Mouse (Mus musculus) megakaryocyte-erythroid progenitor cell, adult 5-6 weeks (primary cell): ENCODE data around the gene Ddx43. TPM values are rescaled to one million over a fixed set of nuclear protein-coding genes. Genes with fewer than 3 reads are reported as not detected.
A peak's percentile ranks its signal among the peaks of the same experiment; 100 is the strongest.

Experiments
- ATAC-seq: replicated peaks from 2 replicates; pipeline ENCODE4 v1.8.0; 2016; ENCODE audit warnings: mild to moderate bottlenecking, inconsistent platforms; ENCODE audit not compliant: severe bottlenecking, poor library complexity, low FRiP score, low TSS enrichment
- total RNA-seq, 2 experiments: library from RNA; stranded (forward) in 1 of 2; stranded (reverse) in 1 of 2; fragments of 200-1000, 215-1000 nt in 1 of 2; fragments of >200 nt in 1 of 2; fragmentation: Nextera tagmentation in 1 of 2; gene quantifications; 2 replicates each; pipeline ENCODE4 v1.2.3; 2014 to 2017

Gene Ddx43
- total RNA-seq, 2 experiments from 2014 or later = not detected

DNA sequence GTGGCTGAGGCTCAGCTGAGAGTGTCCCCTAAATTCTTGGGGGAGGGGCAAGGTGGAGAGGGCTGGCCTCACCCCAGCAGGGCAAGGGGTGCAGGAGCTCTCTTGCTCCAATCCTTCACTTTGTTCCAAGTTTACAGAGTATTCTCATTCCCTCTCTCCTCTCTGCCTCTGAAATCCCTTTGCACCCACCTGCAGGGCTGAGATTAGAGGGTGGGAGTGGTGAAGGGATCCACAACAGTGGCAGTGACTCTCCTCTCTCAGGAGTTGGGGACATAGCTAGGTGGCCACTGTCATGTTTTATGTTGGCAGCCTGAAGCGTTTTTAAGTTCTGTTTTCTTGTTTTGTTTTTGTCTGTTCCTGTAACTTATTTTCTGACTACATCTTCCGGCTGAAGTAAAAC, 34.0 kb downstream of the Ddx43 start:
- no peak for ATAC-seq

GRCm38 (mm10) chr9:78430486-78430885, 34.9 kb downstream of the Ddx43 start:
- ATAC-seq = no peak

GRCm38 (mm10) chr9:78432471-78432870, 36.9 kb downstream of the Ddx43 start:
- no peak for ATAC-seq

DNA sequence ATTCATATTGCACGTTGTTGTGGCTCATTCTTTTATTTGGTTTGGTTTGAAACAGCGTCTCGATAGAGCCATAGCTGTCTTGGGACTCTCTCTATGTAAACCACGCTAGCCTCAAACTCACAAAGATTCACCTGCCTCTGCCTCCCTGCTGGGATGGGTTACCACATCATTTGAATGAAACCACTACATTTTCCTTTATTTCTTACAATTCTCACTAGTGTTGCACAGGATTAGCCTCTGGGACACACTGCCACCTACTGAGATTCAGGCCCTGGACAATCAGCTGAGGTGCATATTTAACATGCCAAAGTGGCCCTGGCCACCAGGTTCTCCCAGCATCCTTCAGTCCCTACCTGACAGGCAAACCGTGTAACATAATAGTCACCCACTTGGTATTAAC, 43.8 kb downstream of the Ddx43 start:
- ATAC-seq = no peak

DNA sequence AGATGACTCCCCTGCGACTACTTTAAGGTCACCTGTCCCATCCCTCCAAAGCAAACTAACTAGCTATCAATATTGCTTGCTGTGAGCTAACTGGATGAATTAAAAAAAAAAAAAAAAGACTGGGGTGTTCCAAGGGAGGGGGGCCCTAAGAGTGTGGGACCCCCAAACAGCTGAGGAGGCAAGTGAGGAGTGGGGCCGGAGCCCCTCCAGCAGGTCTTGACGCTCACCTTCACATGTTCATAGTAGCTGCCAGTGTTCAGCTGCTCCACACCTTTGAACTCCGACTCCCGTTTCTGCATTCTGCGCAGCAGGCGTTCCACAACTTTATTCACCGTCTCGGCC, 46.6 kb downstream of the Ddx43 start:
- no peak for ATAC-seq

- ATAC-seq = peak; percentile 67
Observed at GRCm38 (mm10) chr9:78442579-78443392, 47.2 kb downstream of the Ddx43 start, which contains the start of gene Cgas. Cgas (minus strand) TSS chr9:78443237.

DNA sequence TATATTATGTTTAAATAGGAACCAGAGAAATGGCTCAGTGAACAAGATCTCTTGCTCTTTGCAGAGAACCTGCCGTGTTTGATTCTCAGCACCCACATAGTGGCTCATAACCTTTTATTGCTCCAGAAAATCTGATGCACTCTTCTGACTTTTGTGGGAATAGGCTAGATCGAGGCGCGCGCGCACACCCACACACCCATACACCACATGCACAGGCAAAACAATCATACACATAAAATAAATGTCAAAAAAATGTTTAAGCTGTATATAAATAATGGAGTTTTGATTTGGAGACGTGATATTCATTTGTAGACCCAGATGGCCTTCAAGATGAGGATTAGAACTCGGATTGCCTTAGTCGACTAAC, 52.0 kb downstream of the Ddx43 start:
- ATAC-seq = 0 out of 2 replicates have a peak, but pooled peaks have one; percentile 4

DNA sequence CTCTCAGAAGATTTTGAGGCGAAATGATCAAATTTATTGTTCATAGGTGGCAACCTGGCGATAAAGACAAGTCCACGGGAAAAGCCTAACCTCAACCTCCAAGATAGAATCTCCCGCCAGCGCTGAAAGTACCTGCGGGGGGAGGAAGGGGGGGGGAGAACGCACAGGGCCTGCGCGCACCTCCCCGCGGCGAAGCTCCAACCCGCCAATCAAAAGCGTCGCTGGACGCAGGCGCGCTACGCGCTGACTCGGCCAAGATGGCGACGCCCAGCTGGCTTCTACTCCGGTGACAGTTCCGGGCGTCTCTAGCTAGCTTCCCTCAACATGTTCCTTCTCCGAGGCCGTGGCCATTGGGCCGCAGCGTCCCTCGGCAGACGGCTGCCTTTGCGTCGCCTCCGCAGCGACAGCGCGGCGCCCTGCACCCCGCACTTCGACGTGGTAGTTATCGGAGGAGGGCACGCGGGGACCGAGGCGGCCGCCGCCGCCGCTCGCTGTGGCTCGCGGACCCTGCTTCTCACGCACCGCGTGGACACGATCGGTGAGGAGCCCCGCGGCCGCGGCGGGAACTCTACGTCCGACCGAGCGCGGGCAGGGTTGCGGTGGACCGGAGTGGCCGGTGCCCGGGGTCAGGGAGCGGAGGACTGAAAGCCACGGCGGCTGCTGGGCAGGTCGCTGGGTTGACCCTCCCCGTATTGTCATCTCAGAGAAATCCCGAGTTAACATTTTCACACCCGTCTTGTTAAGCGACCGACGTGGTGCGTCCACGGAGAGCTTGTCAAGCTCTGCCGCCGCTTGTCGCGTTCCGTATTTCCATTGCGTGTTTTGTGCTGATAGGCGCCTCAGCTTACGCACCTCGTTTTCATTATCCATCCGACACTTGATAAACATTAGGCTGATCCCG, 52.6 kb downstream of the Ddx43 start, which contains the start of the genes Mto1 and Gm17324:
Mto1 (plus strand) TSS at position 236 of the 901 bp plus-strand sequence.
Gm17324 (minus strand) TSS at position 814 of the 901 bp plus-strand sequence.
- peak; percentile 87 for ATAC-seq

DNA sequence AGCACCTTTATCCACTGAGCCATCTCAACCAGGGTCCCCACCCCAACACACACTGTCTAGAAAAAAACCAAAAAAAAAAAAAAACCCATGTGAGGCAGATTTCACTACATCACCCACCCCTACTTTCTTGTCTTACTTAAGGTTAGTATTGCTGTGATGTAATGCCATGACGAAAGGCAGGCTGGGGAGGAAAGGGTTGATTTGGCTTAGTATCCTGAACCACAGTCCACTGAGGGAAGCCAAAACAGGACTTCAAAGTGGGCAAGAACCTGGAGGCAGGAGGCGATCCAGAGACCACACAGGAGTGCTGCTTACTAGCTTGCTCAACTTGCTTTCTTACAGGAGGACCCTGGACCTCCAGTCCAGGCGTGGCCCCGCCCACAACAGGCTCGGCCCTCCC, 54.8 kb downstream of the Ddx43 start:
- ATAC-seq = no peak

GRCm38 (mm10) chr9:78451382-78451781, 55.8 kb downstream of the Ddx43 start:
- ATAC-seq = no peak

DNA sequence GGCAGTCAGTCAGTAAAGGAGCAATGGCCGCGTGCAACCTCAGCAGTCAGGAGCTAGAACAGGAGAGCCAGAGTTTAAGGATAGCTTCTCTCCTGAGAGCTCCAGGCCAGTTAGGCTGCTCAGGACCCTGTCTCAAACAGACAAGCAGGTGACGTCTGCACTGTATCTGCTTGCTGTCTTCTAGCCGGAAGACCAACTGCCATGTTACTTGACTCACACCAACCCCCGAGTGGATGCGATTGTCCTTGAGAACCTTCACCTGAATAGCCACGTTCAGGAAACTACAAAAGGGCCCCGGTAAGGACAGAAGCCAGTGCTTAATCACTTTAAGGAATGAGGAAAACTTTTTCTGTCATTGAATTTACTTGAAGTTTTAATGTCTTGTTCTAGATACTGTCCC, 61.4 kb downstream of the Ddx43 start:
- no peak for ATAC-seq

GRCm38 (mm10) chr9:78463337-78463736, 67.8 kb downstream of the Ddx43 start:
- no peak for ATAC-seq

GRCm38 (mm10) chr9:78465725-78466124, 70.1 kb downstream of the Ddx43 start:
- ATAC-seq = no peak

Other genes with a start within 250 kb of the Ddx43 start
- gene Gsta4, start 213.0 kb upstream of the Ddx43 start, total RNA-seq (2014; fragmentation: Nextera tagmentation) = 6.5 and 8.4 TPM in 2 replicates
- 11.5 and 13.0 TPM in 2 replicates for gene Gsta4, start 213.0 kb upstream of the Ddx43 start, total RNA-seq (2017)
- not detected in 2 replicates for gene Gsta1, start 165.1 kb upstream of the Ddx43 start, total RNA-seq (2014; fragmentation: Nextera tagmentation)
- not detected in 2 replicates for gene Gsta1, start 165.1 kb upstream of the Ddx43 start, total RNA-seq (2017)
- not detected in 2 replicates for gene Gm3776, start 138.6 kb upstream of the Ddx43 start, total RNA-seq (2014; fragmentation: Nextera tagmentation)
- gene Gm3776, start 138.6 kb upstream of the Ddx43 start, total RNA-seq (2017) = not detected in 2 replicates
- gene Gm10639, start 105.9 kb upstream of the Ddx43 start, total RNA-seq (2014; fragmentation: Nextera tagmentation) = not detected in 2 replicates
- gene Gm10639, start 105.9 kb upstream of the Ddx43 start, total RNA-seq (2017) = not detected in 2 replicates
- not detected in 2 replicates for gene Omt2a, start 81.0 kb upstream of the Ddx43 start, total RNA-seq (2014; fragmentation: Nextera tagmentation)
- not detected in 2 replicates for gene Omt2a, start 81.0 kb upstream of the Ddx43 start, total RNA-seq (2017)
- not detected in 2 replicates for gene Omt2b, start 68.2 kb upstream of the Ddx43 start, total RNA-seq (2014; fragmentation: Nextera tagmentation)
- not detected in 2 replicates for gene Omt2b, start 68.2 kb upstream of the Ddx43 start, total RNA-seq (2017)
- not detected in 2 replicates for gene Gsta2, start 40.0 kb upstream of the Ddx43 start, total RNA-seq (2014; fragmentation: Nextera tagmentation)
- not detected in 2 replicates for gene Gsta2, start 40.0 kb upstream of the Ddx43 start, total RNA-seq (2017)
- not detected in 2 replicates for gene Dppa5a, start 27.6 kb upstream of the Ddx43 start, total RNA-seq (2014; fragmentation: Nextera tagmentation)
- gene Dppa5a, start 27.6 kb upstream of the Ddx43 start, total RNA-seq (2017) = not detected in 2 replicates
- gene Ooep, start 17.1 kb upstream of the Ddx43 start, total RNA-seq (2014; fragmentation: Nextera tagmentation) = not detected in 2 replicates
- gene Ooep, start 17.1 kb upstream of the Ddx43 start, total RNA-seq (2017) = not detected in 2 replicates
- 7.4 and 7.5 TPM in 2 replicates for gene Cgas, start 47.5 kb downstream of the Ddx43 start, total RNA-seq (2014; fragmentation: Nextera tagmentation)
- gene Cgas, start 47.5 kb downstream of the Ddx43 start, total RNA-seq (2017) = 6.9 and 8.9 TPM in 2 replicates
- gene Mto1, start 52.4 kb downstream of the Ddx43 start, total RNA-seq (2014; fragmentation: Nextera tagmentation) = 30.2 and 38.8 TPM in 2 replicates
- gene Mto1, start 52.4 kb downstream of the Ddx43 start, total RNA-seq (2017) = 45.1 and 55.7 TPM in 2 replicates
- not detected in 2 replicates for gene Gm17324, start 53.0 kb downstream of the Ddx43 start, total RNA-seq (2014; fragmentation: Nextera tagmentation)
- gene Gm17324, start 53.0 kb downstream of the Ddx43 start, total RNA-seq (2017) = 0.65 TPM in 1 of 2 replicates, not detected in the other
- 11,779 and 12,959 TPM in 2 replicates for gene Eef1a1, start 93.4 kb downstream of the Ddx43 start, total RNA-seq (2014; fragmentation: Nextera tagmentation)
- 14,853 and 18,691 TPM in 2 replicates for gene Eef1a1, start 93.4 kb downstream of the Ddx43 start, total RNA-seq (2017)
- 4.8 and 6.4 TPM in 2 replicates for gene Slc17a5, start 192.3 kb downstream of the Ddx43 start, total RNA-seq (2014; fragmentation: Nextera tagmentation)
- 0.94 and 6.0 TPM in 2 replicates for gene Slc17a5, start 192.3 kb downstream of the Ddx43 start, total RNA-seq (2017)
- not detected in 2 replicates for gene Cd109, start 219.8 kb downstream of the Ddx43 start, total RNA-seq (2014; fragmentation: Nextera tagmentation)
- not detected in 2 replicates for gene Cd109, start 219.8 kb downstream of the Ddx43 start, total RNA-seq (2017)